Mouse (Mus musculus) brain, embryonic 14.5 days (tissue): ENCODE measurements around the gene Hmgn5. TPM values are rescaled to one million over a fixed set of nuclear protein-coding genes. Genes with fewer than 3 reads are reported as not detected.

Experiments
- DNase-seq: peaks from one replicate; pipeline ENCODE4 v3.0.0-alpha.2; 2011; ENCODE audit warnings: low read depth
- CTCF ChIP-seq: fragments of 200-500 bp; IDR thresholded peaks from 2 replicates; pipeline ENCODE4 v1.5.1; 2012; ENCODE audit warnings: inconsistent platforms, mild to moderate bottlenecking, moderate library complexity, borderline replicate concordance; ENCODE audit not compliant: insufficient read depth, insufficient read length; ENCODE audit errors: extremely low read depth
- POLR2A ChIP-seq: fragments of 200-500 bp; IDR thresholded peaks from 2 replicates; pipeline ENCODE4 v1.6.1; 2012; ENCODE audit warnings: mild to moderate bottlenecking, inconsistent platforms, borderline replicate concordance; ENCODE audit not compliant: poor library complexity, insufficient read depth, insufficient read length, severe bottlenecking; ENCODE audit errors: extremely low read depth
- polyA plus RNA-seq: library from polyadenylated mRNA; depleted of rRNA; stranded (reverse); fragments of >200 nt; gene quantifications from 2 replicates; pipeline ENCODE4 v1.2.3, GENCODE M21; 2012; rRNA removed

Hmgn5 gene
- polyA plus RNA-seq: 6.0 and 10.3 TPM in 2 replicates

DNA sequence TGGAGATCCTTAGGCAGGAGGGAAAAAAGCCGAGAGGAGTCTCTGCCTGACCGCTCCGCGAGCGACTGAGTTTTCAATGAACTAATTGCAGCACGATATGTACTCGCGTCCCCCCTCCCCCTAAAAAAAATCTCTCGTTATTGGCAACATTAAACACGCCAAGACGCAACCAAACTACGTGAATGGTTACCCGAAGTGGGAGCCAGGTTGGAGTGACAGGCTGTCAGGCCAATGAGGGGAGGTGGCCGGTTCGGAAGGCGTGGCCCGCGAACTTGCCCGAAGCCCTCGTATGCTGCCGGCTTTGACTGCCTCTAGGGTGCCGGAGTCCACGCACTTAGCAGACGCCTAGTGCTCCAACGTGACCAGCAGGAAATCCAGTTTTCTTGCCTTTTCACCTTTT is at the start of gene Hmgn5:
Hmgn5 (minus strand) TSS at position 122 of the 400 bp plus-strand sequence.
- TF ChIP-seq POLR2A: no peak
- TF ChIP-seq CTCF: no peak
- peak; percentile 97 for DNase-seq

DNA sequence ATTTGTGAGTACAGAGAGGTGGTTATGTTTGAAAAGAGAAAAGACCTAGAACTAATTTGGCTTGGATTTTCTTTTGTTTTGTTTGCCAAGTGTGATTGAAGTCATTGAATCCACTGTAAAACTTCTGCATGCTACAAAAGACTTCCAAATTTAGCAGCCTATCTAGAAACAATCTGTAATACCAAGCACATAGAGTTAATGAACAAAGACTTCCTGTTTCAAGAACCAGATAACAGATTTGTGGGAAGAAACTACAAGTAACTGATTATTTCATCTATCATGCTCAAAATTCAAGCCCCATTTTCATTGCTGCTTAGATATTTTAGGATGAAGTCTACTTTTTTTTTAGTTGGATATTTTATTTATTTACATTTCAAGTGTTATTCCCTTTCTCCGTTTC is 34.6 kb upstream of the Hmgn5 start:
- DNase-seq: no peak
- TF ChIP-seq POLR2A: no peak

DNA sequence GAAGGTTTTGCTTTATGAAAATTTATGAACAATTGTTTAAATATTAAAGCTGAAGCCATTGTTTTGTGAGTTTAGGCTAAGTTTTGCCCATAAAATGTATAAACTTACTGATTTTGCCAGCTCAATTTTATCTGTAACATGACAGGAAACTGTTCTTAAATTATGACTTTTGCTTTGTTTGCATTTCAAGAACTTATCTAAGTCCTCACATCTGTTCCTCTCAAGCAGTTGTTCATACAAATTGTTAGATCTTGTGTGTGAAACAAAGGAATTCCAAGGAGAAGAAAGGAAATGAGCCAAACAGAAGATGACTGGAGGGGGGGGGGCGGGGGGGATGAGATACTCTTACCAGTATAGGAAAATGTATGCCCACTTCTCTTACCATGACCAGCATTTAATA is 13.0 kb upstream of the Hmgn5 start:
- DNase-seq: no peak
- no peak for TF ChIP-seq CTCF
- TF ChIP-seq POLR2A: no peak

DNA sequence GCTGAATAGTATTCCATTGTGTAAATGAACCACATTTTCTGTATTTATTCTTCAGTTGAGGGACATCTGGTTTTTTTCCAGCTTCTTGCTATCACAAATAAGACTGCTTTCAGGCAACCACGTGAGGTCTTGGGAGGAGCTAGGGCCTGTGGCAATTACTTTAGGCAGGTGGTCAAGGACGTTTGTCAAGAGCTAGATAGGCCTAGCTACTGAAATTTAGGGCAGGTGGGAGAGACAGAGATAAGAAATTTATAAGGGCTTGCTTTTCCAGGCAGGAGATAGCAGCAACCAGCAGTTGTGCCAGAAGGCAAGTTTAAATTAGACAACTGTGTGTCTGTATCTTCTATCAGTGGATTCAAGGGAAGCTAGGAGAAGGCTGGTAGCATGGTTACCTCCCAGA is 7.7 kb upstream of the Hmgn5 start:
- no peak for DNase-seq
- TF ChIP-seq POLR2A (no peak), CTCF (no peak)

DNA sequence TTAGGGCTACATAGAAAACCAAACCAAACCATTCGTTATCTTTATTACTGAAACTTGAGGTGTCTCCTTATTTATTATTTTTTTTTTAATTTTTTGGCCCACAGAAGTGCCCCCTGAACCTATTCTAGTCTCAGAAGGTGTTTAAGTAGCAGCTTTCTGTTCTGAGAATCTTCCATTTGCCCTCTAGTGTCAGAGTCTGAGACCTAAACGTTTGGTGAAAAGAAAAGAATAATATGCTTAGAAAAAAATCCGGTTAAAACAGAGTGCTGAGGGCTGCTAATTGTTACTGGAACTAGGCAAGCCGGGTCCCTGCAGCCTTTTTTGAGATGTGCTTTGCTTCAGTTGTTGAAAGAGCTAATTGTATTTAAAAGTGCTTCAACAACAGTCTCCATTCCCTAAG is 962 bp upstream of the Hmgn5 start:
- DNase-seq: peak; percentile 4
- TF ChIP-seq CTCF: no peak
- TF ChIP-seq POLR2A: no peak

DNA sequence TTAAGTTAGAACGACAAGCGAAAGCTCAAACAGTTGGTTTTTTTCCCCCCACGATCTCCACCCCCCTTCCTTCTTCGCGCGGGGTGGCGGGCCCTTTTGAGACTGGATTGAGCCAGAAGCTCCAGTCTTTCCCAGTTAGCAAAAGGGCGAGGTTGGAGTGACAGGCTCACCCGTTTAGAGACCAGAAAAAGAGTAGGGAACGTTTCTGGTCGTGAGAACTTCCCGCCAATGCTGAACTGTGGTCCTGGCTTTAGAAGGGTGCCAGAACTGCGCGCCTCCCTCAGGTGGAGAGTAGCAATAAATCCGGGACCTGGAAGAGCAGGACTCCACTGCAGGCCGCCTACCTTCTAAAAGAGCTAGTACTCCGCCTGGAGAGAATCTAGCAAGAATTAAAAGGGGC is 482 bp upstream of the Hmgn5 start:
- peak; percentile 64 for DNase-seq
- TF ChIP-seq CTCF: peak; percentile 14; the same call in 1 of the 2 replicates
- TF ChIP-seq POLR2A: no peak

DNA sequence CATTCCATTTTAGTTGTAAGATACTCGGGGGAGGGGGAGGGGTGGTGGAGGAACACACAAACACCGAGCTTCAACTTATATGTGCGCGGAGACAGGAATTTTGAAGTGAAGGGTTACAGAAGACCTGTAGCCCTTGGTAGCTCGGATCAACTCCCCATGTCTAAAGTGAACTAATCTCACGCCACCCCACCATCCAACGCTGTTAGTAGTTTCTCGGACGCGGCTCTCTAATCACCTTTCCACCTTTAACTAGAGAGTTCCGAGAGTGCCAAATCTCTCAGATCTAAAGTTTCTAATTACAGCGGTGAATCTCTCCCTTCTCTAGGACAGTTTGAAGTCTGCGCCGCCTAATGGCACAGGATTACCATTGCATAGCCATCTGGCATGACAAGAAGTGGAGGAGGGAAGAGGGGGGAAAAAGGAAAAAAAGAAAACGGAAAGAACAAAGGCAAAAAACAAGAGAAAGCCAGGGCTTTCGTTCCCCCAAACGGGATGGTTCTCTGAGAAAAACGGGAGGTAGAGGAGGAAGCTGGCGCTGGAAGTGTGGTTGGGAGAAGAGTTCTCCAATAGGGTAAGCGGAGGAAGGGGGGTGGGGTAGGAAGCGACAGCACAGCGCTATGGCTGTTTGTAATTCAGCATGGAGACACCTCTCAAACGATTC is 703 bp downstream of the Hmgn5 start:
- peak; percentile 85 for DNase-seq
- TF ChIP-seq POLR2A: no peak
- TF ChIP-seq CTCF: peak; percentile 57; the same call in 1 of the 2 replicates

DNA sequence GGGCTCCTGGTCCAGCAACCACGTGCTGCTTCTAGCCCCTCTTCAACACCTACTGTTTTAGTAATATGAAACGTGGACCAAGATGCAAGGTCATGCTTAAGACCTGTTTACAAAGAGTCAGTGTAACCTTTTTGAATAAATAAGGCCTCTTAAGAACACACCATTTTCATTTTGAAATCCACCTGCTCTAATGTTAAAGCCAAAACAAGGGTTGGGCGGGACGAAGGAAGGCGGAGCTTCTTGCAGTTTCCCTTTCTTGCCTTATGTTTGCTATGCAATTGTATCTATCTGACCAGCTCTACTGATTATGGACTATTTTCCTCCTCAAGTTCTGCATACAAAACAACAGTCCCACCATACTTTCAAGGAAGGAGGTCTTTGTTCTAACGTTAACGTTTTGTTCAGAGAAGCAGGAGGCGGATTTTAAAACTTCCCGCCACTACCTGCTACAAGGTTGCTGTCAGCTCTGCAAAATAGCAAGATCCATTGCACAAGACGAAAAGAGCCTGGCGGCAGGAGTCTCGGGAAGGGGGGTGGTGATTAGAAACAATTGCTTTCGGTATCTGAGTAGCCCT is 1.5 kb downstream of the Hmgn5 start:
- TF ChIP-seq CTCF (no peak), POLR2A (no peak)
- peak; percentile 41 for DNase-seq

DNA sequence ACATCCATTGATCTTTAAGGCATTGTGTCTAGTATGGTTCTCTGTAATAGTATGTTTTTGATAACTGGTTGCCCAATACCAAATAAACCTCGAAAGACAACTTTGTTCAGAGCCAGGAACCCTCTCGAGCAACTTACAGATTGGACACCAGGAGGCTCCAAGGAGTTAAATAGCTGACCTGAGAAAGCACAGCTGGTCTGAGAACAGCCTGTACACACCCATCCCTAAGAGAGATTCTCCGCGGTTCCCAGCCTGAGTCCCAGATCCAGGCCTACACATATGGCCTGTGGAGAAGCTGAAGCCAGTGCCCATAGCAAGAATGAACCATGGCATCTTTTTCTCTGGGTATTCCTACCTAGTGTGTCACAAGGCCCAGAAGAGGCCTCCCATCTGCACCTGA is 11.9 kb downstream of the Hmgn5 start:
- TF ChIP-seq CTCF (no peak), POLR2A (no peak)
- DNase-seq: no peak

Other genes starting within 250 kb of the Hmgn5 start
- 5.3 and 6.4 TPM in 2 replicates for gene Brwd3, start 179.0 kb downstream of the Hmgn5 start, polyA plus RNA-seq
- gene Sh3bgrl, start 82.0 kb upstream of the Hmgn5 start, polyA plus RNA-seq: 88.5 and 119 TPM in 2 replicates
- 0.09 and 0.12 TPM in 2 replicates for gene Gm6377, start 183.4 kb upstream of the Hmgn5 start, polyA plus RNA-seq